Mouse (Mus musculus): ENCODE measurements around the gene Pde8a. TPM values are rescaled to one million over a fixed set of nuclear protein-coding genes. Genes with fewer than 3 reads are reported as not detected.

Pde8a gene
- polyA plus RNA-seq, 1 experiment from 2014 or later = 4.0 TPM

GRCm38 (mm10) chr7:81249854-81250279 lies 36.5 kb downstream of the Pde8a start:
- no peak overlapping the region for H3K4me3 ChIP-seq (replicated peaks)
- H3K27me3 ChIP-seq (replicated peaks) = no peaks in the 10 kb centered on the region
- ATAC-seq (ENCODE audit: insufficient read depth, low FRiP score, low read depth) = peak; percentile 47; the same call in 1 of the 2 replicates
- H3K9me3 ChIP-seq = no peaks in the 10 kb centered on the region
- H3K4me1 ChIP-seq = 0 out of 2 replicates have a peak, but pooled peaks cover 5% of the 10 kb centered on the region
- no peak overlapping the region for H3K4me2 ChIP-seq
- no peak overlapping the region for H3K9ac ChIP-seq
- WGBS = 57% methylated on average over 3 of the region's 3 CpGs
- peak overlapping the region; percentile 35; the same call in 1 of the 2 replicates for H3K27ac ChIP-seq
- no peaks in the 10 kb centered on the region for H3K36me3 ChIP-seq

GRCm38 (mm10) chr7:81250601-81251000 lies 37.2 kb downstream of the Pde8a start:
- H3K27me3 ChIP-seq (replicated peaks) = no peaks in the 10 kb centered on the region
- H3K4me2 ChIP-seq = no peak overlapping the region
- H3K9ac ChIP-seq = no peak overlapping the region
- ATAC-seq (ENCODE audit: insufficient read depth, low FRiP score, low read depth) = no peak
- no peak overlapping the region for H3K4me3 ChIP-seq (replicated peaks)
- 69% methylated on average over 6 of the region's 6 CpGs for WGBS
- H3K27ac ChIP-seq = no peak overlapping the region
- no peaks in the 10 kb centered on the region for H3K9me3 ChIP-seq
- 0 out of 2 replicates have a peak, but pooled peaks cover 5% of the 10 kb centered on the region for H3K4me1 ChIP-seq
- H3K36me3 ChIP-seq = no peaks in the 10 kb centered on the region

GRCm38 (mm10) chr7:81251521-81251920 lies 38.1 kb downstream of the Pde8a start:
- H3K4me1 ChIP-seq = 0 out of 2 replicates have a peak, but pooled peaks cover 5% of the 10 kb centered on the region
- H3K9ac ChIP-seq = no peak overlapping the region
- no peaks in the 10 kb centered on the region for H3K36me3 ChIP-seq
- no peaks in the 10 kb centered on the region for H3K27me3 ChIP-seq (replicated peaks)
- H3K27ac ChIP-seq = no peak overlapping the region
- WGBS = 83% methylated on average over 2 of the region's 2 CpGs
- no peak overlapping the region for H3K4me2 ChIP-seq
- H3K9me3 ChIP-seq = no peaks in the 10 kb centered on the region
- H3K4me3 ChIP-seq (replicated peaks) = no peak overlapping the region
- ATAC-seq (ENCODE audit: insufficient read depth, low FRiP score, low read depth) = no peak

- Histone ChIP-seq H3K9ac (no peak overlapping the region), H3K9me3 (no peaks in the 10 kb centered on the region), H3K4me1 (0 out of 2 replicates have a peak, but pooled peaks cover 5% of the 10 kb centered on the region), H3K4me2 (no peak overlapping the region), H3K27ac (no peak overlapping the region), H3K36me3 (no peaks in the 10 kb centered on the region), H3K4me3 (replicated peaks) (no peak overlapping the region), H3K27me3 (replicated peaks) (no peaks in the 10 kb centered on the region)
- no peak; the same call in 1 of the 2 replicates for ATAC-seq (ENCODE audit: insufficient read depth, low FRiP score, low read depth)
- 68% methylated on average over 11 of the region's 11 CpGs for WGBS
Measured at GRCm38 (mm10) chr7:81253317-81253716, 39.9 kb downstream of the Pde8a start.

GRCm38 (mm10) chr7:81254579-81254978 lies 41.2 kb downstream of the Pde8a start:
- Histone ChIP-seq H3K27ac (no peak overlapping the region), H3K9me3 (no peaks in the 10 kb centered on the region), H3K36me3 (no peaks in the 10 kb centered on the region), H3K27me3 (replicated peaks) (no peaks in the 10 kb centered on the region), H3K4me1 (0 out of 2 replicates have a peak, but pooled peaks cover 3% of the 10 kb centered on the region), H3K4me2 (no peak overlapping the region), H3K4me3 (replicated peaks) (no peak overlapping the region), H3K9ac (no peak overlapping the region)
- ATAC-seq (ENCODE audit: insufficient read depth, low FRiP score, low read depth) = no peak

GRCm38 (mm10) chr7:81255456-81255855 lies 42.1 kb downstream of the Pde8a start:
- Histone ChIP-seq H3K4me1 (no peaks in the 10 kb centered on the region), H3K27me3 (replicated peaks) (no peaks in the 10 kb centered on the region), H3K4me3 (replicated peaks) (no peak overlapping the region), H3K9ac (no peak overlapping the region), H3K27ac (no peak overlapping the region), H3K36me3 (no peaks in the 10 kb centered on the region), H3K4me2 (no peak overlapping the region), H3K9me3 (no peaks in the 10 kb centered on the region)
- WGBS = 83% methylated on average over 3 of the region's 3 CpGs
- ATAC-seq (ENCODE audit: insufficient read depth, low FRiP score, low read depth) = no peak

GRCm38 (mm10) chr7:81256773-81257172 lies 43.4 kb downstream of the Pde8a start:
- Histone ChIP-seq H3K4me2 (no peak overlapping the region), H3K9me3 (no peaks in the 10 kb centered on the region), H3K4me1 (no peaks in the 10 kb centered on the region), H3K27ac (no peak overlapping the region), H3K4me3 (replicated peaks) (no peak overlapping the region), H3K27me3 (replicated peaks) (no peaks in the 10 kb centered on the region), H3K36me3 (no peaks in the 10 kb centered on the region), H3K9ac (no peak overlapping the region)
- WGBS = 83% methylated on average over 3 of the region's 3 CpGs
- ATAC-seq (ENCODE audit: insufficient read depth, low FRiP score, low read depth) = no peak

- Histone ChIP-seq H3K9ac (no peak overlapping the region), H3K27me3 (replicated peaks) (no peaks in the 10 kb centered on the region), H3K4me1 (no peaks in the 10 kb centered on the region), H3K27ac (no peak overlapping the region), H3K4me2 (no peak overlapping the region), H3K36me3 (no peaks in the 10 kb centered on the region), H3K9me3 (no peaks in the 10 kb centered on the region), H3K4me3 (replicated peaks) (no peak overlapping the region)
- no peak for ATAC-seq (ENCODE audit: insufficient read depth, low FRiP score, low read depth)
- WGBS = 61% methylated on average over 7 of the region's 7 CpGs
Measured at GRCm38 (mm10) chr7:81261548-81261947, 48.2 kb downstream of the Pde8a start.

- no peaks in the 10 kb centered on the region for H3K9me3 ChIP-seq
- H3K4me1 ChIP-seq = no peaks in the 10 kb centered on the region
- 51% methylated on average over 3 of the region's 3 CpGs for WGBS
- ATAC-seq (ENCODE audit: insufficient read depth, low FRiP score, low read depth) = no peak
- no peak overlapping the region for H3K4me3 ChIP-seq (replicated peaks)
- H3K27me3 ChIP-seq (replicated peaks) = no peaks in the 10 kb centered on the region
- no peaks in the 10 kb centered on the region for H3K36me3 ChIP-seq
- no peak overlapping the region for H3K4me2 ChIP-seq
- H3K9ac ChIP-seq = no peak overlapping the region
- no peak overlapping the region for H3K27ac ChIP-seq
Measured at GRCm38 (mm10) chr7:81272908-81273307, 59.5 kb downstream of the Pde8a start.

- Histone ChIP-seq H3K36me3 (no peaks in the 10 kb centered on the region), H3K9me3 (no peaks in the 10 kb centered on the region), H3K4me3 (replicated peaks) (no peak overlapping the region), H3K4me2 (no peak overlapping the region), H3K27me3 (replicated peaks) (no peaks in the 10 kb centered on the region), H3K27ac (no peak overlapping the region), H3K9ac (no peak overlapping the region), H3K4me1 (no peaks in the 10 kb centered on the region)
- 72% methylated on average over 6 of the region's 6 CpGs for WGBS
- ATAC-seq (ENCODE audit: insufficient read depth, low FRiP score, low read depth) = no peak
Measured at GRCm38 (mm10) chr7:81278966-81279365, 65.6 kb downstream of the Pde8a start.

GRCm38 (mm10) chr7:81281240-81281639 lies 67.8 kb downstream of the Pde8a start:
- ATAC-seq (ENCODE audit: insufficient read depth, low FRiP score, low read depth) = no peak
- H3K4me2 ChIP-seq = no peak overlapping the region
- no peak overlapping the region for H3K4me3 ChIP-seq (replicated peaks)
- H3K27me3 ChIP-seq (replicated peaks) = no peaks in the 10 kb centered on the region
- 82% methylated on average over 1 of the region's 1 CpGs for WGBS
- no peak overlapping the region for H3K27ac ChIP-seq
- H3K4me1 ChIP-seq = no peaks in the 10 kb centered on the region
- H3K9ac ChIP-seq = no peak overlapping the region
- no peaks in the 10 kb centered on the region for H3K9me3 ChIP-seq
- no peaks in the 10 kb centered on the region for H3K36me3 ChIP-seq

- 47% methylated on average over 7 of the region's 7 CpGs for WGBS
- no peaks in the 10 kb centered on the region for H3K27me3 ChIP-seq (replicated peaks)
- no peak for ATAC-seq (ENCODE audit: insufficient read depth, low FRiP score, low read depth)
- no peak overlapping the region for H3K4me3 ChIP-seq (replicated peaks)
- no peaks in the 10 kb centered on the region for H3K9me3 ChIP-seq
- H3K4me2 ChIP-seq = no peak overlapping the region
- H3K9ac ChIP-seq = no peak overlapping the region
- H3K4me1 ChIP-seq = no peaks in the 10 kb centered on the region
- H3K27ac ChIP-seq = no peak overlapping the region
- no peaks in the 10 kb centered on the region for H3K36me3 ChIP-seq
Measured at GRCm38 (mm10) chr7:81286456-81286855, 73.1 kb downstream of the Pde8a start.

GRCm38 (mm10) chr7:81286946-81287345 lies 73.5 kb downstream of the Pde8a start:
- ATAC-seq (ENCODE audit: insufficient read depth, low FRiP score, low read depth) = no peak
- H3K9me3 ChIP-seq = no peaks in the 10 kb centered on the region
- H3K4me3 ChIP-seq (replicated peaks) = no peak overlapping the region
- no peak overlapping the region for H3K27ac ChIP-seq
- no peaks in the 10 kb centered on the region for H3K4me1 ChIP-seq
- no peaks in the 10 kb centered on the region for H3K36me3 ChIP-seq
- H3K27me3 ChIP-seq (replicated peaks) = no peaks in the 10 kb centered on the region
- no peak overlapping the region for H3K4me2 ChIP-seq
- WGBS = 50% methylated on average over 8 of the region's 8 CpGs
- no peak overlapping the region for H3K9ac ChIP-seq

All from stomach, embryonic 15.5 days (tissue).